In the genomic region with DNA sequence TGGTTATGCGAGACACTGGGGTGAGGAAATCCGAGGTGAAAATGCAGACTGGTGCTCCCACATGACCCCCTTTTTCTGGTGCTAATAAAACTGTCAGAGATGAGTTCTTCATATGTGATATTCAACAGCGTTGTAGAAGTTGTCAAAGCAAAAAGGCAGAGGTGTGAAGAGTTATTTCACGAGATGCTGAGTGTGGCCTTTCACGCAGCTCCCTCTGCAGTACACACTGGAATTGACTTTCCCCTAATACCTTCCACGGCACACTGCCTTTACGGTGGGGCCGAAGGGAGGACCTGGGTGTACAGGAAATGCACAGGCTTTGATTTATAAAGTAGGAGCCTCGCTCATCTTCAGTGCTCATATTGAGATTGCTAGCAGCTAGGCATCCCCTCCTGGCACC, we compare ENCODE assay signal across 35 mouse cellular contexts. TPM values are rescaled to one million over a fixed set of nuclear protein-coding genes. Genes with fewer than 3 reads are reported as not detected.
A peak's percentile ranks its signal among the peaks of the same experiment; 100 is the strongest.
DNase-seq lines count a peak whose midpoint lies in the region; ATAC-seq and TF ChIP-seq lines count a peak whose summit lies in the region.
"Had no signal": no experiment of that assay in that cellular context is flagged by ENCODE, and none has a peak within 500 bp of the region (broad histone marks: within the 10 kb centered on the region; RNA-seq: fewer than 3 reads in every experiment).

No protein-coding gene starts in this region.

- H3K9ac ChIP-seq in forebrain, postnatal 0 days: no peak overlapping the region
- no peak overlapping the region for H3K9ac ChIP-seq in forebrain, embryonic 13.5 days
- no peak overlapping the region for H3K9ac ChIP-seq in kidney, postnatal 0 days (ENCODE audit: low read depth, low read length)
- no peak overlapping the region for H3K9ac ChIP-seq in midbrain, postnatal 0 days (replicated peaks; ENCODE audit: low read length, poor library complexity, severe bottlenecking)
- no peak overlapping the region for H3K9ac ChIP-seq in midbrain, embryonic 14.5 days (replicated peaks; ENCODE audit: low read length)
- H3K9ac ChIP-seq: hindbrain, embryonic 13.5 days; liver, embryonic 14.5 days; midbrain, embryonic 15.5 days had no signal

- H3K9me3 ChIP-seq in forebrain, postnatal 0 days (ENCODE audit: low read length): no peaks in the 10 kb centered on the region
- no peaks in the 10 kb centered on the region; the same call in 1 of the 2 replicates for H3K9me3 ChIP-seq in forebrain, embryonic 13.5 days (replicated peaks)
- H3K9me3 ChIP-seq in kidney, postnatal 0 days (replicated peaks; ENCODE audit: low read length): no peaks in the 10 kb centered on the region
- H3K9me3 ChIP-seq in midbrain, postnatal 0 days (ENCODE audit: low read length): no peaks in the 10 kb centered on the region
- no peaks in the 10 kb centered on the region for H3K9me3 ChIP-seq in midbrain, embryonic 14.5 days (ENCODE audit: control insufficient read depth, low read length)
- H3K9me3 ChIP-seq: heart, embryonic 10.5 days; hindbrain, embryonic 13.5 days; midbrain, embryonic 15.5 days had no signal

- H3K4me2 ChIP-seq in forebrain, postnatal 0 days (ENCODE audit: low read depth): no peak overlapping the region
- no peak overlapping the region for H3K4me2 ChIP-seq in forebrain, embryonic 13.5 days
- H3K4me2 ChIP-seq in kidney, postnatal 0 days (ENCODE audit: low read length): no peak overlapping the region
- H3K4me2 ChIP-seq in midbrain, postnatal 0 days (ENCODE audit: low read depth, low read length, poor library complexity, severe bottlenecking): no peak overlapping the region
- no peak overlapping the region for H3K4me2 ChIP-seq in midbrain, embryonic 14.5 days (ENCODE audit: low read length)
- H3K4me2 ChIP-seq: hindbrain, embryonic 13.5 days; midbrain, embryonic 15.5 days had no signal

- no peak for DNase-seq in forebrain, postnatal 0 days
- DNase-seq in kidney, postnatal 0 days (ENCODE audit: low spot score): no peak
- DNase-seq in kidney, adult 11 months: no peak
- DNase-seq in midbrain, postnatal 0 days (ENCODE audit: low spot score): peak; percentile 14
- no peak for DNase-seq in midbrain, embryonic 14.5 days
- DNase-seq: adrenal gland, adult 8-10 months; cerebellum, adult 11 months; cerebellum, adult 9-10 months; cerebellum, postnatal 36 days; gastrocnemius, postnatal 14 days; heart, postnatal 36 days; kidney, adult 2 months; kidney, postnatal 4 days; right cerebral cortex, postnatal 25 days; thymus, adult 18-20 months; thymus, postnatal 25 days had no signal

- H3K36me3 ChIP-seq in forebrain, postnatal 0 days (ENCODE audit: insufficient read depth): no peaks in the 10 kb centered on the region
- H3K36me3 ChIP-seq in forebrain, embryonic 13.5 days (ENCODE audit: poor library complexity, severe bottlenecking): no peaks in the 10 kb centered on the region
- H3K36me3 ChIP-seq in kidney, postnatal 0 days (ENCODE audit: insufficient read depth, low read length): no peaks in the 10 kb centered on the region
- no peaks in the 10 kb centered on the region for H3K36me3 ChIP-seq in midbrain, postnatal 0 days (ENCODE audit: insufficient read depth, low read length)
- no peaks in the 10 kb centered on the region for H3K36me3 ChIP-seq in midbrain, embryonic 14.5 days (ENCODE audit: control insufficient read depth, insufficient read depth, low read length)
- H3K36me3 ChIP-seq: G1E; heart, embryonic 10.5 days; hindbrain, embryonic 13.5 days; midbrain, embryonic 15.5 days had no signal

- no peaks in the 10 kb centered on the region for H3K4me1 ChIP-seq in forebrain, postnatal 0 days (ENCODE audit: insufficient read depth)
- H3K4me1 ChIP-seq in forebrain, embryonic 13.5 days: no peaks in the 10 kb centered on the region
- H3K4me1 ChIP-seq in kidney, postnatal 0 days (replicated peaks; ENCODE audit: insufficient read depth, low read length): peaks cover 16% of the 10 kb centered on the region; the same call in 1 of the 2 replicates
- H3K4me1 ChIP-seq in midbrain, postnatal 0 days (ENCODE audit: insufficient read depth, low read length): no peaks in the 10 kb centered on the region; the same call in 1 of the 2 replicates
- H3K4me1 ChIP-seq in midbrain, embryonic 14.5 days (ENCODE audit: control insufficient read depth, insufficient read depth, low read length): peaks cover 7% of the 10 kb centered on the region; the same call in 1 of the 2 replicates
- H3K4me1 ChIP-seq: hindbrain, embryonic 13.5 days had no signal

- no peak overlapping the region for H3K27ac ChIP-seq in forebrain, postnatal 0 days (ENCODE audit: low read depth, low read length)
- no peak overlapping the region for H3K27ac ChIP-seq in forebrain, embryonic 13.5 days
- no peak overlapping the region for H3K27ac ChIP-seq in kidney, postnatal 0 days
- H3K27ac ChIP-seq in midbrain, postnatal 0 days (ENCODE audit: low read depth, low read length): no peak overlapping the region
- H3K27ac ChIP-seq in midbrain, embryonic 14.5 days (replicated peaks; ENCODE audit: low read depth, low read length): no peak overlapping the region
- H3K27ac ChIP-seq: heart, embryonic 10.5 days; hindbrain, embryonic 13.5 days; liver, embryonic 14.5 days; macrophage; midbrain, embryonic 15.5 days; stomach, postnatal 0 days had no signal

- no peaks in the 10 kb centered on the region for H3K27me3 ChIP-seq in forebrain, postnatal 0 days (ENCODE audit: insufficient read depth, low read length)
- H3K27me3 ChIP-seq in forebrain, embryonic 13.5 days: no peaks in the 10 kb centered on the region
- no peaks in the 10 kb centered on the region for H3K27me3 ChIP-seq in kidney, postnatal 0 days (ENCODE audit: insufficient read depth, low read length)
- H3K27me3 ChIP-seq in midbrain, postnatal 0 days (ENCODE audit: insufficient read depth, low read length): peaks cover 4% of the 10 kb centered on the region; the same call in 1 of the 2 replicates
- no peaks in the 10 kb centered on the region for H3K27me3 ChIP-seq in midbrain, embryonic 14.5 days (ENCODE audit: control insufficient read depth, insufficient read depth, low read length)
- H3K27me3 ChIP-seq: hindbrain, embryonic 13.5 days had no signal

- TF ChIP-seq CTCF in forebrain, postnatal 0 days (IDR thresholded peaks at IDR 0.05; ENCODE audit: low read depth): peak; percentile 42; the same call in 1 of the 2 replicates
- TF ChIP-seq CTCF in kidney, postnatal 0 days (IDR thresholded peaks at IDR 0.05; ENCODE audit: low read depth): 0 out of 2 replicates have a peak, but pooled peaks have one; percentile 15
- TF ChIP-seq CTCF in midbrain, postnatal 0 days (IDR thresholded peaks at IDR 0.05): peak; percentile 51

- ATAC-seq in forebrain, postnatal 0 days: peak; percentile 62
- ATAC-seq in forebrain, embryonic 13.5 days: no peak
- ATAC-seq in kidney, postnatal 0 days (replicated peaks; ENCODE audit: low FRiP score, low read depth): no peak
- ATAC-seq in midbrain, postnatal 0 days (ENCODE audit: low FRiP score): no peak
- ATAC-seq in midbrain, embryonic 14.5 days (ENCODE audit: low FRiP score, low TSS enrichment): no peak
- no peak for ATAC-seq in megakaryocyte, adult 5-6 weeks (ENCODE audit: poor library complexity, severe bottlenecking)
- ATAC-seq: forebrain, embryonic 16.5 days; midbrain, embryonic 15.5 days had no signal

- H3K4me3 ChIP-seq in forebrain, postnatal 0 days (ENCODE audit: low read depth, low read length): no peak overlapping the region
- H3K4me3 ChIP-seq in forebrain, embryonic 13.5 days: no peak overlapping the region
- H3K4me3 ChIP-seq in kidney, postnatal 0 days (replicated peaks; ENCODE audit: low read depth, low read length): no peak overlapping the region
- H3K4me3 ChIP-seq in midbrain, postnatal 0 days (ENCODE audit: low read depth, low read length): no peak overlapping the region
- H3K4me3 ChIP-seq in midbrain, embryonic 14.5 days (replicated peaks; ENCODE audit: low read depth, low read length): no peak overlapping the region
- H3K4me3 ChIP-seq: heart, embryonic 10.5 days; hindbrain, embryonic 13.5 days; midbrain, embryonic 15.5 days had no signal

- 69% methylated on average over 9 of the region's 9 CpGs for WGBS in forebrain, postnatal 0 days
- 78% methylated on average over 9 of the region's 9 CpGs for WGBS in forebrain, embryonic 13.5 days
- WGBS in kidney, postnatal 0 days: 49% methylated on average over 9 of the region's 9 CpGs
- WGBS in midbrain, postnatal 0 days: 75% methylated on average over 9 of the region's 9 CpGs
- 80% methylated on average over 9 of the region's 9 CpGs for WGBS in midbrain, embryonic 14.5 days

RNA-seq across cellular contexts. Expression of gene Igfbp1, which starts 4.4 kb away (rescaled TPM):
- total RNA-seq in forebrain, postnatal 0 days (2014; rRNA removed): not detected in 2 replicates
- polyA plus RNA-seq in forebrain, postnatal 0 days (2015; fragmentation: Nextera tagmentation; extraction: Ambion mirVana): not detected in 2 replicates
- polyA plus RNA-seq in forebrain, embryonic 13.5 days (2015; fragmentation: Nextera tagmentation; extraction: Ambion mirVana): 0.18 and 0.30 TPM in 2 replicates
- polyA plus RNA-seq in kidney, postnatal 0 days (2015; fragmentation: Nextera tagmentation; extraction: Ambion mirVana): 11.8 and 15.3 TPM in 2 replicates
- total RNA-seq in midbrain, postnatal 0 days (2014; rRNA removed): not detected in 2 replicates
- polyA plus RNA-seq in midbrain, postnatal 0 days (2015; fragmentation: Nextera tagmentation; extraction: Ambion mirVana): 0.11 TPM in 1 of 2 replicates, not detected in the other
- polyA plus RNA-seq in midbrain, embryonic 14.5 days (2014; fragmentation: Nextera tagmentation; extraction: Ambion mirVana): 0.13 TPM in 2 replicates
- total RNA-seq in megakaryocyte, adult 5-6 weeks (2015): not detected in 2 replicates
- not detected in 2 replicates for total RNA-seq in megakaryocyte, adult 5-6 weeks (2017)
- total RNA-seq: adrenal gland, adult 8-10 months; gastrocnemius, postnatal 14 days; granulocyte monocyte progenitor cell, adult 5-6 weeks; heart, postnatal 36 days; left cerebral cortex, adult 18-20 months; neutrophil, adult 5-6 weeks had no signal
- polyA plus RNA-seq: G1E; macrophage; midbrain, embryonic 15.5 days; spleen, adult 2 months had no signal

RNA-seq across cellular contexts. Expression of gene Gm11985, which starts 4.8 kb away (rescaled TPM):
- not detected in 2 replicates for total RNA-seq in forebrain, postnatal 0 days (2014; rRNA removed)
- not detected in 2 replicates for polyA plus RNA-seq in forebrain, postnatal 0 days (2015; fragmentation: Nextera tagmentation; extraction: Ambion mirVana)
- polyA plus RNA-seq in forebrain, embryonic 13.5 days (2015; fragmentation: Nextera tagmentation; extraction: Ambion mirVana): not detected in 2 replicates
- polyA plus RNA-seq in kidney, postnatal 0 days (2015; fragmentation: Nextera tagmentation; extraction: Ambion mirVana): not detected in 2 replicates
- not detected in 2 replicates for total RNA-seq in midbrain, postnatal 0 days (2014; rRNA removed)
- polyA plus RNA-seq in midbrain, postnatal 0 days (2015; fragmentation: Nextera tagmentation; extraction: Ambion mirVana): not detected in 2 replicates
- not detected in 2 replicates for polyA plus RNA-seq in midbrain, embryonic 14.5 days (2014; fragmentation: Nextera tagmentation; extraction: Ambion mirVana)
- total RNA-seq in megakaryocyte, adult 5-6 weeks (2015): not detected in 2 replicates
- total RNA-seq in megakaryocyte, adult 5-6 weeks (2017): not detected in 2 replicates
- total RNA-seq: adrenal gland, adult 8-10 months; gastrocnemius, postnatal 14 days; granulocyte monocyte progenitor cell, adult 5-6 weeks; heart, postnatal 36 days; left cerebral cortex, adult 18-20 months; left cerebral cortex, postnatal 14 days; neutrophil, adult 5-6 weeks had no signal
- polyA plus RNA-seq: embryonic facial prominence, embryonic 11.5 days; forebrain, embryonic 16.5 days; G1E; heart, embryonic 16.5 days; hindbrain, embryonic 13.5 days; kidney, adult 2 months; limb, embryonic 11.5 days; liver, embryonic 14.5 days; macrophage; midbrain, embryonic 15.5 days; neural tube, embryonic 11.5 days; spleen, adult 2 months; stomach, postnatal 0 days had no signal

RNA-seq across cellular contexts. Expression of gene Igfbp3, which starts 20.6 kb away (rescaled TPM):
- 56.6 and 61.9 TPM in 2 replicates for total RNA-seq in forebrain, postnatal 0 days (2014; rRNA removed)
- 29.9 and 32.6 TPM in 2 replicates for polyA plus RNA-seq in forebrain, postnatal 0 days (2015; fragmentation: Nextera tagmentation; extraction: Ambion mirVana)
- 9.6 and 11.6 TPM in 2 replicates for polyA plus RNA-seq in forebrain, embryonic 13.5 days (2015; fragmentation: Nextera tagmentation; extraction: Ambion mirVana)
- 217 and 221 TPM in 2 replicates for polyA plus RNA-seq in kidney, postnatal 0 days (2015; fragmentation: Nextera tagmentation; extraction: Ambion mirVana)
- 33.6 and 38.0 TPM in 2 replicates for total RNA-seq in midbrain, postnatal 0 days (2014; rRNA removed)
- 19.4 and 21.0 TPM in 2 replicates for polyA plus RNA-seq in midbrain, postnatal 0 days (2015; fragmentation: Nextera tagmentation; extraction: Ambion mirVana)
- 9.4 and 13.3 TPM in 2 replicates for polyA plus RNA-seq in midbrain, embryonic 14.5 days (2014; fragmentation: Nextera tagmentation; extraction: Ambion mirVana)
- total RNA-seq in megakaryocyte, adult 5-6 weeks (2015): 0.09 TPM in 1 of 2 replicates, not detected in the other
- total RNA-seq in megakaryocyte, adult 5-6 weeks (2017): 0.07 and 0.24 TPM in 2 replicates
- total RNA-seq: granulocyte monocyte progenitor cell, adult 5-6 weeks; neutrophil, adult 5-6 weeks had no signal
- polyA plus RNA-seq: G1E, macrophage had no signal
